Comparison of ENCODE assay signal across 7 mouse cellular contexts in genomic region chr17:89311133-89311532, GRCm38 (mm10).
"Had no signal": no experiment of that assay in that cellular context is flagged by ENCODE, and none has a peak within 500 bp of the region (broad histone marks: within the 10 kb centered on the region; RNA-seq: fewer than 3 reads in every experiment).

No protein-coding gene starts in this region.

- H3K9ac ChIP-seq: liver, embryonic 14.5 days; lung, embryonic 14.5 days; midbrain, embryonic 12.5 days; neural tube, embryonic 13.5 days; neural tube, embryonic 15.5 days had no signal

- H3K27me3 ChIP-seq: midbrain, embryonic 12.5 days; neural tube, embryonic 13.5 days; neural tube, embryonic 15.5 days had no signal

- H3K9me3 ChIP-seq: midbrain, embryonic 10.5 days; midbrain, embryonic 12.5 days; neural tube, embryonic 13.5 days; neural tube, embryonic 15.5 days had no signal

- H3K36me3 ChIP-seq: midbrain, embryonic 10.5 days; midbrain, embryonic 12.5 days; neural tube, embryonic 13.5 days; neural tube, embryonic 15.5 days had no signal

- H3K4me2 ChIP-seq: lung, embryonic 14.5 days; midbrain, embryonic 12.5 days; neural tube, embryonic 13.5 days; neural tube, embryonic 15.5 days had no signal

- H3K27ac ChIP-seq: liver, embryonic 14.5 days; midbrain, embryonic 10.5 days; midbrain, embryonic 12.5 days; neural tube, embryonic 13.5 days; neural tube, embryonic 15.5 days had no signal

- H3K4me1 ChIP-seq: midbrain, embryonic 10.5 days; midbrain, embryonic 12.5 days; neural tube, embryonic 13.5 days; neural tube, embryonic 15.5 days had no signal

- H3K4me3 ChIP-seq: midbrain, embryonic 10.5 days; midbrain, embryonic 12.5 days; myocyte; neural tube, embryonic 13.5 days; neural tube, embryonic 15.5 days had no signal
